Mouse (Mus musculus): ENCODE results near the gene Rai2. TPM values are rescaled to one million over a fixed set of nuclear protein-coding genes. Genes with fewer than 3 reads are reported as not detected.

Rai2 gene
- polyA plus RNA-seq, 1 experiment from 2014 or later: 5.0 TPM

GRCm38 (mm10) chrX:161734310-161734676 is 17.4 kb downstream of the Rai2 start:
- Histone ChIP-seq H3K27me3 (replicated peaks; ENCODE audit: control insufficient read depth, insufficient read depth, low read length) (no peaks in the 10 kb centered on the region), H3K36me3 (ENCODE audit: control insufficient read depth, insufficient read depth) (no peaks in the 10 kb centered on the region), H3K27ac (ENCODE audit: low read depth, low read length) (no peak overlapping the region), H3K4me3 (ENCODE audit: low read depth, low read length) (no peak overlapping the region), H3K9ac (ENCODE audit: low read depth, low read length) (no peak overlapping the region), H3K9me3 (ENCODE audit: control insufficient read depth) (no peaks in the 10 kb centered on the region), H3K4me1 (replicated peaks; ENCODE audit: control insufficient read depth, insufficient read depth, low read length) (no peaks in the 10 kb centered on the region), H3K4me2 (replicated peaks; ENCODE audit: low read depth) (no peak overlapping the region)
- no peak for TF ChIP-seq CTCF (IDR thresholded peaks at IDR 0.05; ENCODE audit: low read depth)
- ATAC-seq: no peak
- 60% methylated on average over 4 of the region's 4 CpGs for WGBS

GRCm38 (mm10) chrX:161739374-161739773 is 22.5 kb downstream of the Rai2 start:
- H3K4me1 ChIP-seq (replicated peaks; ENCODE audit: control insufficient read depth, insufficient read depth, low read length): no peaks in the 10 kb centered on the region
- ATAC-seq: no peak
- TF ChIP-seq CTCF (IDR thresholded peaks at IDR 0.05; ENCODE audit: low read depth): no peak
- no peaks in the 10 kb centered on the region for H3K36me3 ChIP-seq (ENCODE audit: control insufficient read depth, insufficient read depth)
- no peak overlapping the region for H3K4me3 ChIP-seq (ENCODE audit: low read depth, low read length)
- H3K27ac ChIP-seq (ENCODE audit: low read depth, low read length): no peak overlapping the region
- H3K9me3 ChIP-seq (ENCODE audit: control insufficient read depth): no peaks in the 10 kb centered on the region
- no peak overlapping the region for H3K4me2 ChIP-seq (replicated peaks; ENCODE audit: low read depth)
- H3K9ac ChIP-seq (ENCODE audit: low read depth, low read length): no peak overlapping the region
- no peaks in the 10 kb centered on the region for H3K27me3 ChIP-seq (replicated peaks; ENCODE audit: control insufficient read depth, insufficient read depth, low read length)
- WGBS: 67% methylated on average over 1 of the region's 1 CpGs

GRCm38 (mm10) chrX:161743080-161743479 is 26.2 kb downstream of the Rai2 start:
- Histone ChIP-seq H3K36me3 (ENCODE audit: control insufficient read depth, insufficient read depth) (no peaks in the 10 kb centered on the region), H3K27ac (ENCODE audit: low read depth, low read length) (no peak overlapping the region), H3K9ac (ENCODE audit: low read depth, low read length) (no peak overlapping the region), H3K4me2 (replicated peaks; ENCODE audit: low read depth) (no peak overlapping the region), H3K4me1 (replicated peaks; ENCODE audit: control insufficient read depth, insufficient read depth, low read length) (no peaks in the 10 kb centered on the region), H3K9me3 (ENCODE audit: control insufficient read depth) (no peaks in the 10 kb centered on the region), H3K4me3 (ENCODE audit: low read depth, low read length) (no peak overlapping the region), H3K27me3 (replicated peaks; ENCODE audit: control insufficient read depth, insufficient read depth, low read length) (no peaks in the 10 kb centered on the region; the same call in 1 of the 2 replicates)
- 62% methylated on average over 3 of the region's 3 CpGs for WGBS
- ATAC-seq: no peak
- TF ChIP-seq CTCF (IDR thresholded peaks at IDR 0.05; ENCODE audit: low read depth): peak; percentile 44

GRCm38 (mm10) chrX:161745296-161745695 is 28.4 kb downstream of the Rai2 start:
- no peak for TF ChIP-seq CTCF (IDR thresholded peaks at IDR 0.05; ENCODE audit: low read depth)
- ATAC-seq: no peak
- no peaks in the 10 kb centered on the region for H3K36me3 ChIP-seq (ENCODE audit: control insufficient read depth, insufficient read depth)
- H3K9ac ChIP-seq (ENCODE audit: low read depth, low read length): no peak overlapping the region
- H3K27me3 ChIP-seq (replicated peaks; ENCODE audit: control insufficient read depth, insufficient read depth, low read length): no peaks in the 10 kb centered on the region; the same call in 1 of the 2 replicates
- H3K9me3 ChIP-seq (ENCODE audit: control insufficient read depth): no peaks in the 10 kb centered on the region
- H3K4me2 ChIP-seq (replicated peaks; ENCODE audit: low read depth): no peak overlapping the region
- WGBS: 79% methylated on average over 3 of the region's 3 CpGs
- no peaks in the 10 kb centered on the region for H3K4me1 ChIP-seq (replicated peaks; ENCODE audit: control insufficient read depth, insufficient read depth, low read length)
- no peak overlapping the region for H3K27ac ChIP-seq (ENCODE audit: low read depth, low read length)
- no peak overlapping the region for H3K4me3 ChIP-seq (ENCODE audit: low read depth, low read length)

- TF ChIP-seq CTCF (IDR thresholded peaks at IDR 0.05; ENCODE audit: low read depth): no peak
- no peak for ATAC-seq
Measured at GRCm38 (mm10) chrX:161747337-161747736, 30.5 kb downstream of the Rai2 start.

GRCm38 (mm10) chrX:161753514-161753913 is 36.6 kb downstream of the Rai2 start:
- no peak for ATAC-seq
- Histone ChIP-seq H3K36me3 (ENCODE audit: control insufficient read depth, insufficient read depth) (no peaks in the 10 kb centered on the region), H3K27ac (ENCODE audit: low read depth, low read length) (no peak overlapping the region), H3K4me2 (replicated peaks; ENCODE audit: low read depth) (no peak overlapping the region), H3K4me1 (replicated peaks; ENCODE audit: control insufficient read depth, insufficient read depth, low read length) (no peaks in the 10 kb centered on the region), H3K9me3 (ENCODE audit: control insufficient read depth) (no peaks in the 10 kb centered on the region), H3K4me3 (ENCODE audit: low read depth, low read length) (no peak overlapping the region), H3K9ac (ENCODE audit: low read depth, low read length) (no peak overlapping the region), H3K27me3 (replicated peaks; ENCODE audit: control insufficient read depth, insufficient read depth, low read length) (0 out of 2 replicates have a peak, but pooled peaks cover 3% of the 10 kb centered on the region)
- TF ChIP-seq CTCF (IDR thresholded peaks at IDR 0.05; ENCODE audit: low read depth): no peak
- 80% methylated on average over 2 of the region's 2 CpGs for WGBS

More at GRCm38 (mm10) chrX:161747337-161747736, 30.5 kb downstream of the Rai2 start:
- no peaks in the 10 kb centered on the region for H3K36me3 ChIP-seq (ENCODE audit: control insufficient read depth, insufficient read depth)
- H3K4me1 ChIP-seq (replicated peaks; ENCODE audit: control insufficient read depth, insufficient read depth, low read length): no peaks in the 10 kb centered on the region
- WGBS: 48% methylated on average over 2 of the region's 2 CpGs
- no peak overlapping the region for H3K4me3 ChIP-seq (ENCODE audit: low read depth, low read length)
- H3K27me3 ChIP-seq (replicated peaks; ENCODE audit: control insufficient read depth, insufficient read depth, low read length): no peaks in the 10 kb centered on the region; the same call in 1 of the 2 replicates
- no peak overlapping the region for H3K27ac ChIP-seq (ENCODE audit: low read depth, low read length)
- no peaks in the 10 kb centered on the region for H3K9me3 ChIP-seq (ENCODE audit: control insufficient read depth)
- H3K4me2 ChIP-seq (replicated peaks; ENCODE audit: low read depth): no peak overlapping the region
- no peak overlapping the region for H3K9ac ChIP-seq (ENCODE audit: low read depth, low read length)

All from intestine, postnatal 0 days (tissue).